Mouse (Mus musculus): ENCODE data around the gene Serpinb3d.
"Not testable (repeated sequence)": the region's sequence is repeated elsewhere in the genome, so short reads cannot be mapped to it uniquely, and the experiment has no call there.

The Serpinb3d gene

DNA sequence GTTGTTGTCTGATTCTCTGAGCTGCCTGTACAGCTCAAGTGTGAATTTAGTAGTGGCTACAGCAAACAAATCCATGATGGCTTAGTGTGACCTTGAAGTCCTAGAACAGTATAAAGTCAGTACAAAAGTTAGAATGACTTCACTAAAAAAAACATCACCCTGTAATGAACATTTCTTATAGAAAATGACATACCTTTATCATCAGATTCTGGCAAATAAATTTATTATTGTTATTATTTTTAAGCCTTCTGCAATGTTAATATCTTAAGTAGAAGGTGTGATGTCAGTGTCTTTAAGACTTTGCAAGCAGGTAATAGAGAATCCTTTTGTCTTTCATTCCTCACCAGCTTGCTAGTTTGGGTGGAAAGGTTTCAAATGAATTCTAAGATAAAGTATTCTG, at the start of gene Serpinb3d:
TSS of gene Serpinb3d (minus strand) at position 101 of the 400 bp plus-strand sequence.
- no peak for DNase-seq (ENCODE audit: low read depth)

DNA sequence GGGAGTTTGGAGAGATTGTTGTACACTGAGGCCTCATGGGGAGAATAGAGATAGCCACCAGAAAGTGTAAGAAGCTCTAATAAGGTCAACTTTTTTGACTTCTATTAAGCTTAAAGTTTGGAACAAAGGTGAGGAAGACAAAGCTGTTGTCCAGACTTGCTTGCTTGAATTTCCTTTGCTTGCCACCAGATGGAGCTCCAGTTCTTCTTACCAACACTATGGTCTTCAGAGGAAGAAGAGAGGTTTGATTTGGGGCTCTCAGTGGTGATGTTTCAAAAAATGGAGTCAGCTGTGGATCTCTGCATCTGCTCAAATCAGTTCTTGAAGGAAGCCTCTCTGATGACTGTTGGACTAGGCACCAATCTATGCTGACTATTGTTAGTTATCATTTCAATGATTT, 44.1 kb upstream of the Serpinb3d start:
- peak; percentile 6 for DNase-seq (ENCODE audit: low read depth)

DNA sequence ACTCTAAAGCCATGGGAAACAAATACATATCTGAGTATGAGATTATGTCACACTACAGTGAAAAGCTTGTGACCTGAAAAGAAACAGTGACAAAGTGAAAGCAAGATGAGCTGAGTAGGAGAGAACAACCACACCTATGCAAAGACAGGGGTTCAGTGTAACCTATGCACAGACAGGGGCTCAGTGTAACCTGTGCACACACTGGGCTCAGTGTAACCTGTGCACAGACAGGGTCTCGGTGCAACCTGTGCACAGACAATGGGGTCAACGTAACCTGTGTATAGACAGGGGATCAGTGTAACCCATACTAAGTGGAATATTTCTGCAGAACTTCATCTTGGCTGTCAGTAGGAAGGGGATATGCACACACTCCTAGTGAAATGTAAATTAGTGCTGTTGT, 15.1 kb upstream of the Serpinb3d start:
- no peak for DNase-seq (ENCODE audit: low read depth)

GRCm38 (mm10) chr1:107052203-107052602, 31.1 kb downstream of the Serpinb3d start, which contains the start of gene Serpinb3a:
TSS of gene Serpinb3a (minus strand) at chr1:107052303.
- no peak for DNase-seq (ENCODE audit: low read depth)

DNA sequence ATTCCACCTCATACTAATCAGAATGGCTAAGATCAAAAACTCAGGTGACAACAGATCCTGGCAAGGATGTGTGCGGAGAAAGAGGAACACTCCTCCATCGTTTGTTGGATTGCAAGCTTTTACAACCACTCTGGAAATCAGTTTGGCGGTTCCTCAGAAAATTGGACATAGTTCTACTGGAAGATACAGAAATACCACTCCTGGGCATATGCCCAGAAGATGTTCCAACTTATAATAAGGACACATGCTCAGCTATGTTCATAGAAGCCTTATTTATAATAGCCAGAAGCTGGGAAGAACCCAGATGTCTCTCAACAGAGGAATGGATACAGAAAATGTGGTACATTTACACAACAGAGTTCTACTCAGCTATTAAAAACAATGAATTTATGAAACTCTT, 49.1 kb downstream of the Serpinb3d start:
- not testable (repeated sequence) for DNase-seq (ENCODE audit: low read depth)
